Mouse (Mus musculus) liver, embryonic 13.5 days (tissue): ENCODE results near the gene Emd. TPM values are rescaled to one million over a fixed set of nuclear protein-coding genes. Genes with fewer than 3 reads are reported as not detected.
A peak's percentile ranks its signal among the peaks of the same experiment; 100 is the strongest.

Source experiments
- ATAC-seq: fragments of 200-750 bp; cut with Nextera tagmentation; 2 replicates; pipeline ENCODE4 v1.8.0; 2017; ENCODE audit warnings: low read depth, mild to moderate bottlenecking, moderate number of reproducible peaks, moderate library complexity
- DNase-seq: peaks from one replicate; pipeline ENCODE4 v3.0.0; 2022
- H3K27ac ChIP-seq: fragments of 300-500 bp; sonication (generic); 2 replicates; pipeline ENCODE4 v1.5.1; 2015; ENCODE audit warnings: moderate library complexity, mild to moderate bottlenecking, inconsistent platforms
- H3K27me3 ChIP-seq: fragments of 300-500 bp; sonication (generic); 2 replicates; pipeline ENCODE4 v1.6.1; 2015; ENCODE audit warnings: mild to moderate bottlenecking, inconsistent platforms
- H3K36me3 ChIP-seq: fragments of 300-500 bp; sonication (generic); 2 replicates; pipeline ENCODE4 v1.6.1; 2015; ENCODE audit warnings: mild to moderate bottlenecking, inconsistent platforms
- H3K4me1 ChIP-seq: fragments of 300-500 bp; sonication (generic); replicated peaks from 2 replicates; pipeline ENCODE4 v1.6.1; 2015; ENCODE audit warnings: inconsistent platforms
- H3K4me2 ChIP-seq: fragments of 300-500 bp; sonication (generic); 2 replicates; pipeline ENCODE4 v1.6.1; 2015; ENCODE audit warnings: inconsistent platforms, mild to moderate bottlenecking, moderate library complexity
- H3K4me3 ChIP-seq: fragments of 300-500 bp; sonication (generic); replicated peaks from 2 replicates; pipeline ENCODE4 v1.5.1; 2015; ENCODE audit warnings: mild to moderate bottlenecking, inconsistent platforms
- H3K9ac ChIP-seq: fragments of 300-500 bp; sonication (generic); 2 replicates; pipeline ENCODE4 v1.6.1; 2015; ENCODE audit warnings: mild to moderate bottlenecking, inconsistent platforms
- H3K9me3 ChIP-seq: fragments of 300-500 bp; sonication (generic); replicated peaks from 2 replicates; pipeline ENCODE4 v1.6.1; 2016; ENCODE audit warnings: inconsistent platforms
- WGBS: fragments of 180-500 bp; shearing (Covaris S2); methylation state at CpG from one replicate; pipeline ENCODE4 v1.1.7; 2015; ENCODE audit not compliant: insufficient replicate concordance; 5-methylcytosine and 5-hydroxymethylcytosine counted together
- microRNA-seq: library from miRNA; unstranded; fragments of <30 nt; microRNA quantifications from one replicate; pipeline ENCODE4, GENCODE M21; 2016
- polyA plus RNA-seq: library from polyadenylated mRNA; unstranded; fragments of >200 nt; fragmentation: Nextera tagmentation; extraction: Ambion mirVana; gene quantifications from 2 replicates; pipeline ENCODE4 v1.2.1, GENCODE M21; 2015

Gene Emd
- polyA plus RNA-seq, 1 experiment from 2014 or later: 11.8 TPM

DNA sequence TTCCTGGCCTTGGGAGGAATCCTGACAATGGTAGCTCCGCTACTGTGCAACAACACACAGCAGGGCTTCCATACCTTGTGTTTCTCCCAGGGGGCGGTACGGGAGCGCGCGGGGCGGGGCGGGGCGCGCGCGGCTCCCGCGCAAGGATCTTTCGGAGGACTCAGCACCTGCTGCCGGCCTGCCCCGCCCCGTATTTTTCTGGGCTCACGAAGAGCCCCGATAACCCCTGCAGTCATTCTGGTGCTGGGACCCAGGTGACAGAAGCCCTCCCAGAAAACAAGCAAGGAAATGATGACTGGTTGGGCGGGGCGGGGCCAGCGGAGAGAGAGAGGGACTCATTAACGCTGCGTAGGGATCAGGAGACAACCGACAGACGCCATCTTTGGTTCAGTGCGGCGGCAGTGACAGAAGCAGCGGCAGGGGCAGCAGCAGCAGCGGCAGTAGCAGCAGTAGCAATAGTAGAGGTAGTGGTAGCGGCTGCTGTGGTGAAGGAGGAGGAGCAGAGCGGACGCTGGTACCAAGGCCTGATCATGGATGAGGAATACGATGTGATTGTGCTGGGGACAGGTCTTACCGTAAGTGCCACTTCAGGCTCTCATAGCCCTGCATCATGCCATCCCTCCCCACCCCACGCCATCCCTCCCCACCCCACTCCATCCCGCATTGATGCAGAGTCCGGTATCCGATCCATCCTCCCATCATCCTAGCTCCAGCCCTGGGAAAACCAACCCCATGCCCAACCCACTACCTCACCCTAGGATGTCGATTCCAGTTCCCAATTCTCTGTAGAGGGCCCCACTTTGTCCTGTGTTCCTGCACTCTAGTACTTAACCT lies 50.6 kb downstream of the Emd start, which contains the start of gene Gdi1:
Gene Gdi1, plus strand, starts transcription at position 132 of the 834 bp plus-strand sequence.
- H3K27ac ChIP-seq: peak within 1 kb of the TSS; percentile 89
- peak within 1 kb of the TSS; percentile 76 for H3K4me2 ChIP-seq
- 8% methylated on average over 41 of the region's 41 CpGs for WGBS
- peak within 1 kb of the TSS; percentile 70 for H3K4me3 ChIP-seq
- peaks cover 77% of the 10 kb centered on the region for H3K36me3 ChIP-seq
- peak within 1 kb of the TSS; percentile 77 for H3K9ac ChIP-seq
- peaks cover 13% of the 10 kb centered on the region for H3K4me1 ChIP-seq
- DNase-seq (peak; percentile 67), ATAC-seq (peak; percentile 84)
- no peaks in the 10 kb centered on the region for H3K9me3 ChIP-seq
- H3K27me3 ChIP-seq: no peaks in the 10 kb centered on the region

Small RNAs within 50 kb of the gene (microRNA-seq; reads per million reads assigned to microRNA genes)
- 2.9 reads per million, percentile 3 among the genes with 10 or more reads in this experiment for gene Mir7091

Other genes with a start within 250 kb of the Emd start
- 25.0 and 27.7 TPM in 2 replicates for gene Irak1, start 230.8 kb upstream of the Emd start, polyA plus RNA-seq
- not detected in 2 replicates for gene Opn1mw, start 127.2 kb upstream of the Emd start, polyA plus RNA-seq
- gene Mecp2, start 119.3 kb upstream of the Emd start, polyA plus RNA-seq: 6.2 and 6.8 TPM in 2 replicates
- gene Tex28, start 86.8 kb upstream of the Emd start, polyA plus RNA-seq: not detected in 2 replicates
- not detected in 2 replicates for gene Tktl1, start 77.4 kb upstream of the Emd start, polyA plus RNA-seq
- gene Flna, start 4.9 kb upstream of the Emd start, polyA plus RNA-seq: 38.9 and 43.6 TPM in 2 replicates
- 609 and 656 TPM in 2 replicates for gene Rpl10, start 16.1 kb downstream of the Emd start, polyA plus RNA-seq
- 25.4 and 30.8 TPM in 2 replicates for gene Taz, start 27.2 kb downstream of the Emd start, polyA plus RNA-seq
- 21.0 and 22.1 TPM in 2 replicates for gene Dnase1l1, start 27.6 kb downstream of the Emd start, polyA plus RNA-seq
- 69.8 and 72.1 TPM in 2 replicates for gene Atp6ap1, start 42.4 kb downstream of the Emd start, polyA plus RNA-seq
- gene Gdi1, start 50.3 kb downstream of the Emd start, polyA plus RNA-seq: 45.7 and 49.2 TPM in 2 replicates
- 37.8 and 42.6 TPM in 2 replicates for gene Fam50a, start 58.3 kb downstream of the Emd start, polyA plus RNA-seq
- gene Plxna3, start 74.4 kb downstream of the Emd start, polyA plus RNA-seq: 1.2 and 1.3 TPM in 2 replicates
- gene Lage3, start 98.9 kb downstream of the Emd start, polyA plus RNA-seq: 62.2 and 71.7 TPM in 2 replicates
- 39.8 and 47.2 TPM in 2 replicates for gene Ubl4a, start 118.5 kb downstream of the Emd start, polyA plus RNA-seq
- 8.2 and 8.4 TPM in 2 replicates for gene Slc10a3, start 118.7 kb downstream of the Emd start, polyA plus RNA-seq
- gene Fam3a, start 138.6 kb downstream of the Emd start, polyA plus RNA-seq: 8.6 and 9.6 TPM in 2 replicates
- gene Ikbkg, start 138.6 kb downstream of the Emd start, polyA plus RNA-seq: 20.2 and 22.3 TPM in 2 replicates
- gene G6pdx, start 174.5 kb downstream of the Emd start, polyA plus RNA-seq: 51.6 and 54.5 TPM in 2 replicates
- not detected in 2 replicates for gene Gm6880, start 226.7 kb downstream of the Emd start, polyA plus RNA-seq